ENCODE assay signal across 22 mouse cellular contexts in genomic region chr16:32591521-32591920, GRCm38 (mm10). TPM values are rescaled to one million over a fixed set of nuclear protein-coding genes. Genes with fewer than 3 reads are reported as not detected.
A peak's percentile ranks its signal among the peaks of the same experiment; 100 is the strongest.
DNase-seq lines count a peak whose midpoint lies in the region; ATAC-seq lines count a peak whose summit lies in the region.
"Had no signal": no experiment of that assay in that cellular context is flagged by ENCODE, and none has a peak within 500 bp of the region (broad histone marks: within the 10 kb centered on the region; RNA-seq: fewer than 3 reads in every experiment).

No protein-coding gene starts in this region.

- no peak overlapping the region for H3K9ac ChIP-seq in midbrain, embryonic 11.5 days (ENCODE audit: low read length)
- no peak overlapping the region for H3K9ac ChIP-seq in midbrain, embryonic 16.5 days (ENCODE audit: low read depth, low read length)

- ATAC-seq in midbrain, embryonic 11.5 days (ENCODE audit: low FRiP score) = no peak
- ATAC-seq in midbrain, embryonic 16.5 days = no peak
- ATAC-seq: activated CD4-positive, CD25-positive, alpha-beta regulatory T cell, adult 4 months; CD4-positive, CD25-positive, alpha-beta regulatory T cell, adult 4 months; Patski had no signal

- H3K9me3 ChIP-seq in midbrain, embryonic 11.5 days (ENCODE audit: control insufficient read depth, low read length) = no peaks in the 10 kb centered on the region
- H3K9me3 ChIP-seq in midbrain, embryonic 16.5 days (replicated peaks; ENCODE audit: control insufficient read depth, low read length, poor library complexity, severe bottlenecking) = no peaks in the 10 kb centered on the region
- H3K9me3 ChIP-seq: G1E had no signal

- H3K36me3 ChIP-seq in midbrain, embryonic 11.5 days (ENCODE audit: control insufficient read depth, insufficient read depth, low read length) = no peaks in the 10 kb centered on the region
- no peaks in the 10 kb centered on the region for H3K36me3 ChIP-seq in midbrain, embryonic 16.5 days (ENCODE audit: control insufficient read depth, insufficient read depth, low read length)
- H3K36me3 ChIP-seq: G1E had no signal

- no peak overlapping the region for H3K4me3 ChIP-seq in midbrain, embryonic 11.5 days (ENCODE audit: low read depth, low read length)
- H3K4me3 ChIP-seq in midbrain, embryonic 16.5 days (ENCODE audit: low read depth, low read length) = no peak overlapping the region

- peak; percentile 65 for DNase-seq in heart, adult 11 months
- DNase-seq in heart, adult 8-10 months (ENCODE audit: low spot score) = no peak
- DNase-seq in midbrain, embryonic 11.5 days (ENCODE audit: low spot score, missing footprints) = peak; percentile 78
- peak; percentile 73 for DNase-seq in 416B (ENCODE audit: low read depth)
- no peak for DNase-seq in urinary bladder, postnatal 4 days (ENCODE audit: low spot score in 2 of 2)
- DNase-seq: adrenal gland, adult 2 months; adrenal gland, adult 8-10 months; adrenal gland, postnatal 10 days; adrenal gland, postnatal 14 days; adrenal gland, postnatal 25 days; adrenal gland, postnatal 36 days; B cell, adult 2 months; cerebellum, adult 11 months; cerebellum, adult 11-12 months; cerebellum, adult 18-20 months; cerebellum, adult 2 months had no signal

- no peaks in the 10 kb centered on the region for H3K27me3 ChIP-seq in midbrain, embryonic 11.5 days (ENCODE audit: control insufficient read depth, insufficient read depth, low read length)
- H3K27me3 ChIP-seq in midbrain, embryonic 16.5 days (ENCODE audit: control insufficient read depth, insufficient read depth, low read depth, low read length) = no peaks in the 10 kb centered on the region
- H3K27me3 ChIP-seq: CH12.LX had no signal

- H3K27ac ChIP-seq in midbrain, embryonic 11.5 days (ENCODE audit: low read depth, low read length) = no peak overlapping the region
- no peak overlapping the region for H3K27ac ChIP-seq in midbrain, embryonic 16.5 days (ENCODE audit: low read length)

- no peak overlapping the region for H3K4me2 ChIP-seq in midbrain, embryonic 11.5 days
- H3K4me2 ChIP-seq in midbrain, embryonic 16.5 days (ENCODE audit: low read length) = no peak overlapping the region

- 72% methylated on average over 8 of the region's 8 CpGs for WGBS in midbrain, embryonic 11.5 days
- 64% methylated on average over 8 of the region's 8 CpGs for WGBS in midbrain, embryonic 16.5 days

- no peaks in the 10 kb centered on the region; the same call in 1 of the 2 replicates for H3K4me1 ChIP-seq in midbrain, embryonic 11.5 days (ENCODE audit: control insufficient read depth, insufficient read depth, low read length)
- H3K4me1 ChIP-seq in midbrain, embryonic 16.5 days (ENCODE audit: control insufficient read depth, insufficient read depth, low read length) = no peaks in the 10 kb centered on the region

RNA-seq across cellular contexts. Expression of gene Tfrc, which starts 17.2 kb away (rescaled TPM):
- 10 to 100 TPM; 21.4 to 53.5 (median 38.0) TPM for total RNA-seq in heart, adult 8-10 months (2022)
- polyA plus RNA-seq in midbrain, embryonic 11.5 days (2014; fragmentation: Nextera tagmentation; extraction: Ambion mirVana) = 87.1 and 89.3 TPM in 2 replicates
- polyA plus RNA-seq in midbrain, embryonic 16.5 days (2015; fragmentation: Nextera tagmentation; extraction: Ambion mirVana) = 33.3 and 40.5 TPM in 2 replicates

RNA-seq across cellular contexts. Expression of gene Tnk2, which starts 52.2 kb away (rescaled TPM):
- total RNA-seq in heart, adult 8-10 months (2022) = 10 to 100 TPM; 18.6 to 22.6 (median 21.4) TPM
- 6.1 and 6.6 TPM in 2 replicates for polyA plus RNA-seq in midbrain, embryonic 11.5 days (2014; fragmentation: Nextera tagmentation; extraction: Ambion mirVana)
- polyA plus RNA-seq in midbrain, embryonic 16.5 days (2015; fragmentation: Nextera tagmentation; extraction: Ambion mirVana) = 19.0 and 21.6 TPM in 2 replicates

Comparison
In these comparisons a context has a peak if more than half of its experiments do, and no peak if none do; other contexts are left out.
1. DNase-seq: peak in heart, adult 11 months (single experiment), midbrain, embryonic 11.5 days (single experiment) and 416B (single experiment); none in heart, adult 8-10 months (single experiment) and urinary bladder, postnatal 4 days (0 of 2).